Mouse (Mus musculus) embryo, embryonic 11.5 days (tissue): Measurements from ENCODE around the gene Tmem11.
"Not testable (repeated sequence)": the region's sequence is repeated elsewhere in the genome, so short reads cannot be mapped to it uniquely, and the experiment has no call there.

Experiments used
- DNase-seq: peaks from one replicate; pipeline ENCODE4 v3.0.0-alpha.2; 2012; ENCODE audit warnings: low read depth, low spot score

Tmem11 gene

GRCm38 (mm10) chr11:60886986-60887385 is 7.9 kb upstream of the Tmem11 start:
- DNase-seq = not testable (repeated sequence)

- DNase-seq = no peak
These were observed 3.3 kb upstream of the Tmem11 start for GRCm38 (mm10) chr11:60882386-60882785.

GRCm38 (mm10) chr11:60880559-60880958 is 1.5 kb upstream of the Tmem11 start:
- DNase-seq = no peak

GRCm38 (mm10) chr11:60879423-60879822 is 351 bp upstream of the Tmem11 start:
- peak; percentile 39 for DNase-seq

- peak; percentile 14 for DNase-seq
These were observed 938 bp downstream of the Tmem11 start for GRCm38 (mm10) chr11:60878056-60878612.

GRCm38 (mm10) chr11:60873101-60873500 is 6.0 kb downstream of the Tmem11 start:
- DNase-seq = no peak

GRCm38 (mm10) chr11:60871409-60871808 is 7.7 kb downstream of the Tmem11 start:
- DNase-seq = no peak

- DNase-seq = not testable (repeated sequence)
These were observed 9.6 kb downstream of the Tmem11 start for GRCm38 (mm10) chr11:60869471-60869870.

GRCm38 (mm10) chr11:60867904-60868303 is 11.2 kb downstream of the Tmem11 start:
- DNase-seq = no peak

GRCm38 (mm10) chr11:60867456-60867855 is 11.6 kb downstream of the Tmem11 start:
- no peak for DNase-seq

GRCm38 (mm10) chr11:60866021-60866420 is 13.1 kb downstream of the Tmem11 start:
- no peak for DNase-seq

- no peak for DNase-seq
These were observed 14.2 kb downstream of the Tmem11 start for GRCm38 (mm10) chr11:60864916-60865315.

- DNase-seq = no peak
These were observed 14.9 kb downstream of the Tmem11 start for GRCm38 (mm10) chr11:60864166-60864565.

- no peak for DNase-seq
These were observed 15.9 kb downstream of the Tmem11 start for GRCm38 (mm10) chr11:60863196-60863595.

GRCm38 (mm10) chr11:60861993-60862392 is 17.1 kb downstream of the Tmem11 start:
- DNase-seq = no peak

GRCm38 (mm10) chr11:60856587-60856986 is 22.5 kb downstream of the Tmem11 start:
- no peak for DNase-seq

- DNase-seq = no peak
These were observed 33.7 kb downstream of the Tmem11 start for GRCm38 (mm10) chr11:60845415-60845814.

GRCm38 (mm10) chr11:60843412-60843811 is 35.7 kb downstream of the Tmem11 start:
- no peak for DNase-seq

GRCm38 (mm10) chr11:60841467-60842200 is 37.4 kb downstream of the Tmem11 start:
- DNase-seq = no peak

- no peak for DNase-seq
These were observed 41.2 kb downstream of the Tmem11 start for GRCm38 (mm10) chr11:60837644-60838406.

GRCm38 (mm10) chr11:60836897-60837296 is 42.2 kb downstream of the Tmem11 start:
- no peak for DNase-seq

GRCm38 (mm10) chr11:60830433-60831052 is 48.5 kb downstream of the Tmem11 start, which contains the start of gene Dhrs7b:
TSS of gene Dhrs7b (plus strand) at chr11:60830631.
- peak; percentile 80 for DNase-seq
